Mouse (Mus musculus) thymus, adult 2 months (tissue): Measurements from ENCODE around the gene Gtf2h4. TPM values are rescaled to one million over a fixed set of nuclear protein-coding genes. Genes with fewer than 3 reads are reported as not detected.

Experiments used
- DNase-seq: peaks from one replicate; pipeline ENCODE4 v3.0.0; 2021
- H3K27ac ChIP-seq: fragments of 200-500 bp; 2 replicates; pipeline ENCODE4 v1.5.1; 2012; ENCODE audit warnings: low read length, control low read depth; ENCODE audit not compliant: control insufficient read depth, insufficient read depth
- H3K27me3 ChIP-seq: fragments of 200-500 bp; 2 replicates; pipeline ENCODE4 v1.6.1; 2012; ENCODE audit warnings: mild to moderate bottlenecking, low read length, moderate library complexity, mixed read lengths; ENCODE audit not compliant: control insufficient read depth, insufficient read depth
- H3K36me3 ChIP-seq: fragments of 200-500 bp; 2 replicates; pipeline ENCODE4 v1.6.1; 2012; ENCODE audit warnings: mild to moderate bottlenecking, low read length, moderate library complexity; ENCODE audit not compliant: control insufficient read depth, insufficient read depth
- H3K4me1 ChIP-seq: fragments of 200-500 bp; replicated peaks from 2 replicates; pipeline ENCODE4 v1.6.1; 2012; ENCODE audit warnings: low read length; ENCODE audit not compliant: control insufficient read depth, insufficient read depth
- H3K4me3 ChIP-seq: fragments of 200-500 bp; 2 replicates; pipeline ENCODE4 v1.5.1; 2012; ENCODE audit warnings: mild to moderate bottlenecking, low read length, control low read depth, moderate library complexity; ENCODE audit not compliant: control insufficient read depth, insufficient read depth
- CTCF ChIP-seq: fragments of 200-500 bp; IDR thresholded peaks from 2 replicates; pipeline ENCODE4 v1.5.1; 2012; ENCODE audit warnings: mild to moderate bottlenecking, control low read depth, low read length, moderate library complexity, borderline replicate concordance; ENCODE audit not compliant: control insufficient read depth, poor library complexity, insufficient read depth; ENCODE audit errors: extremely low read depth
- POLR2A ChIP-seq: fragments of 200-500 bp; IDR thresholded peaks from 2 replicates; pipeline ENCODE4 v1.6.1; 2012; ENCODE audit warnings: mild to moderate bottlenecking, low read length, control low read depth, moderate library complexity; ENCODE audit not compliant: control insufficient read depth, poor library complexity, insufficient read depth; ENCODE audit errors: extremely low read depth
- WGBS: fragments of 180-500 bp; shearing (Covaris S2); methylation state at CpG from one replicate; pipeline ENCODE4 v1.1.7; 2018; 5-methylcytosine and 5-hydroxymethylcytosine counted together
- polyA plus RNA-seq: library from polyadenylated mRNA; depleted of rRNA; stranded (reverse); fragments of >200 nt; gene quantifications from 2 replicates; pipeline ENCODE4 v1.2.3, GENCODE M21; 2012

Gtf2h4 gene
- polyA plus RNA-seq, 1 experiment = 352 TPM

GRCm38 (mm10) chr17:35649429-35649828, 24.1 kb downstream of the Gtf2h4 start:
- TF ChIP-seq CTCF = no peak
- TF ChIP-seq POLR2A = no peak
- H3K27ac ChIP-seq = no peak overlapping the region
- DNase-seq = no peak

GRCm38 (mm10) chr17:35643609-35644236, 29.8 kb downstream of the Gtf2h4 start, which contains the start of gene Mucl3:
Mucl3 (minus strand) TSS chr17:35643695.
- no peak for TF ChIP-seq POLR2A
- no peak for TF ChIP-seq CTCF
- no peak within 1 kb of the TSS for H3K27ac ChIP-seq
- no peak within 1 kb of the TSS for H3K4me3 ChIP-seq
- 77% methylated on average over 13 of the region's 13 CpGs for WGBS
- DNase-seq = no peak
- no peaks in the 10 kb centered on the region for H3K27me3 ChIP-seq
- no peaks in the 10 kb centered on the region for H3K36me3 ChIP-seq
- H3K4me1 ChIP-seq = peaks cover 2% of the 10 kb centered on the region; the same call in 1 of the 2 replicates

More at GRCm38 (mm10) chr17:35649429-35649828, 24.1 kb downstream of the Gtf2h4 start:
- peaks cover 10% of the 10 kb centered on the region; the same call in 1 of the 2 replicates for H3K4me1 ChIP-seq
- H3K27me3 ChIP-seq = no peaks in the 10 kb centered on the region
- 82% methylated on average over 2 of the region's 2 CpGs for WGBS
- H3K36me3 ChIP-seq = no peaks in the 10 kb centered on the region
- no peak overlapping the region for H3K4me3 ChIP-seq

GRCm38 (mm10) chr17:35639352-35639751, 34.2 kb downstream of the Gtf2h4 start:
- Histone ChIP-seq H3K36me3 (no peaks in the 10 kb centered on the region), H3K27me3 (no peaks in the 10 kb centered on the region; the same call in 1 of the 2 replicates), H3K4me1 (peaks cover 8% of the 10 kb centered on the region), H3K27ac (no peak overlapping the region), H3K4me3 (no peak overlapping the region)
- TF ChIP-seq POLR2A (no peak), CTCF (no peak)
- no peak for DNase-seq
- 82% methylated on average over 6 of the region's 6 CpGs for WGBS

GRCm38 (mm10) chr17:35638475-35639190, 34.9 kb downstream of the Gtf2h4 start:
- Histone ChIP-seq H3K36me3 (no peaks in the 10 kb centered on the region), H3K4me1 (peaks cover 8% of the 10 kb centered on the region), H3K27ac (no peak overlapping the region), H3K27me3 (no peaks in the 10 kb centered on the region; the same call in 1 of the 2 replicates), H3K4me3 (no peak overlapping the region)
- TF ChIP-seq POLR2A (no peak), CTCF (no peak)
- WGBS = 15% methylated on average over 14 of the region's 14 CpGs
- DNase-seq = peak; percentile 61

GRCm38 (mm10) chr17:35636363-35636762, 37.2 kb downstream of the Gtf2h4 start:
- TF ChIP-seq CTCF = no peak
- no peak for TF ChIP-seq POLR2A
- no peak overlapping the region for H3K4me3 ChIP-seq
- H3K36me3 ChIP-seq = no peaks in the 10 kb centered on the region
- no peaks in the 10 kb centered on the region; the same call in 1 of the 2 replicates for H3K27me3 ChIP-seq
- peaks cover 8% of the 10 kb centered on the region for H3K4me1 ChIP-seq
- no peak overlapping the region for H3K27ac ChIP-seq
- 40% methylated on average over 5 of the region's 5 CpGs for WGBS
- DNase-seq = peak; percentile 26

GRCm38 (mm10) chr17:35635699-35636111, 37.8 kb downstream of the Gtf2h4 start:
- DNase-seq = peak; percentile 66
- WGBS = 2% methylated on average over 15 of the region's 15 CpGs
- peaks cover 7% of the 10 kb centered on the region for H3K4me1 ChIP-seq
- peak overlapping the region; percentile 22; the same call in 1 of the 2 replicates for H3K4me3 ChIP-seq
- no peak for TF ChIP-seq POLR2A
- no peak for TF ChIP-seq CTCF
- H3K27ac ChIP-seq = no peak overlapping the region
- no peaks in the 10 kb centered on the region for H3K36me3 ChIP-seq
- no peaks in the 10 kb centered on the region; the same call in 1 of the 2 replicates for H3K27me3 ChIP-seq
